Mouse (Mus musculus) liver, embryonic 11.5 days (tissue): ENCODE data around the gene Cisd3. TPM values are rescaled to one million over a fixed set of nuclear protein-coding genes. Genes with fewer than 3 reads are reported as not detected.
A peak's percentile ranks its signal among the peaks of the same experiment; 100 is the strongest.
"Not testable (repeated sequence)": the region's sequence is repeated elsewhere in the genome, so short reads cannot be mapped to it uniquely, and the experiment has no call there.

Source experiments
- ATAC-seq: fragments of 200-750 bp; cut with Nextera tagmentation; replicated peaks from 2 replicates; pipeline ENCODE4 v1.8.0; 2017; ENCODE audit warnings: moderate number of reproducible peaks, mild to moderate bottlenecking, moderate TSS enrichment, moderate library complexity; ENCODE audit not compliant: low FRiP score
- DNase-seq: peaks from one replicate; pipeline ENCODE4 v3.0.0-alpha.2; 2017; ENCODE audit warnings: low spot score
- H3K27ac ChIP-seq: fragments of 300-500 bp; sonication (generic); 2 replicates; pipeline ENCODE4 v1.5.1; 2014; ENCODE audit warnings: mild to moderate bottlenecking, low read depth, low read length, control low read depth
- H3K27me3 ChIP-seq: fragments of 300-500 bp; sonication (generic); replicated peaks from 2 replicates; pipeline ENCODE4 v1.6.1; 2014; ENCODE audit warnings: low read length, mixed read lengths; ENCODE audit not compliant: control insufficient read depth, insufficient read depth
- H3K36me3 ChIP-seq: fragments of 300-500 bp; sonication (generic); 2 replicates; pipeline ENCODE4 v1.6.1; 2014; ENCODE audit warnings: mild to moderate bottlenecking, low read length, moderate library complexity, mixed read lengths; ENCODE audit not compliant: control insufficient read depth, insufficient read depth
- H3K4me1 ChIP-seq: fragments of 300-500 bp; sonication (generic); replicated peaks from 2 replicates; pipeline ENCODE4 v1.6.1; 2014; ENCODE audit warnings: low read length, mixed read lengths; ENCODE audit not compliant: control insufficient read depth, insufficient read depth
- H3K4me2 ChIP-seq: fragments of 300-500 bp; sonication (generic); 2 replicates; pipeline ENCODE4 v1.6.1; 2014; ENCODE audit warnings: mild to moderate bottlenecking, control low read depth, moderate library complexity
- H3K4me3 ChIP-seq: fragments of 300-500 bp; sonication (generic); 2 replicates; pipeline ENCODE4 v1.5.1; 2014; ENCODE audit warnings: low read depth, low read length, control low read depth
- H3K9ac ChIP-seq: fragments of 300-500 bp; sonication (generic); 2 replicates; pipeline ENCODE4 v1.6.1; 2014; ENCODE audit warnings: low read depth, low read length, control low read depth
- H3K9me3 ChIP-seq: fragments of 300-500 bp; sonication (generic); 2 replicates; pipeline ENCODE4 v1.6.1; 2016; ENCODE audit warnings: low read length, inconsistent platforms, mixed read lengths; ENCODE audit not compliant: control insufficient read depth
- WGBS: fragments of 180-500 bp; shearing (Covaris S2); extraction: QIAGEN DNeasy Blood & Tissue Kit; methylation state at CpG from one replicate; pipeline ENCODE4 v1.1.7; 2014; 5-methylcytosine and 5-hydroxymethylcytosine counted together
- polyA plus RNA-seq: library from polyadenylated mRNA; unstranded; fragments of >200 nt; fragmentation: Nextera tagmentation; extraction: Ambion mirVana; gene quantifications from 2 replicates; pipeline ENCODE4 v1.2.1, GENCODE M21; 2014

The Cisd3 gene
- polyA plus RNA-seq, 1 experiment from 2014 or later = 21.9 TPM

GRCm38 (mm10) chr11:97718281-97718860 lies 32.7 kb downstream of the Cisd3 start:
- Histone ChIP-seq H3K4me3 (no peak overlapping the region), H3K9ac (no peak overlapping the region), H3K4me2 (no peak overlapping the region), H3K9me3 (no peaks in the 10 kb centered on the region; the same call in 1 of the 2 replicates), H3K27ac (no peak overlapping the region), H3K27me3 (no peaks in the 10 kb centered on the region), H3K36me3 (peaks cover 49% of the 10 kb centered on the region), H3K4me1 (0 out of 2 replicates have a peak, but pooled peaks cover 2% of the 10 kb centered on the region)
- DNase-seq (no peak), ATAC-seq (no peak)
- 63% methylated on average over 15 of the region's 15 CpGs for WGBS

DNA sequence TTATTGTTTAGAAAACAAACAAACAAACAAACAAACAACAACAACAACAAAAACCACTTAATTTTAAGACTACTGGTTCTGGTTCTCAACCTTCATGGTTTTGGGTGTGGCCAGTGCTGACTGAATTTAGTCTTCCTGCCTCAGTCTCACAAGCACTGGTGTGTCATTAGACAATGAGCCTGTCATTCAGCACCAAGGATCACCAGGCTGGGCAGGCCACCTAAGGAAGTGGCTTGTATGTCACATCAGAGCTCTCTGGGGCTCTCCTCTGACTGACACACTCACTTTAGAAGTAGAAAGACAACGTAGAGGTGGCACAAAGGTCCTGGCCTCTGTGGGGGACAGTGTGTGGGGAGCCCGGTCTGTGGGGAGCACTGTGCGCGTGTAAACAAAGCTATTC lies 33.4 kb downstream of the Cisd3 start:
- no peak for DNase-seq
- no peak overlapping the region for H3K9ac ChIP-seq

GRCm38 (mm10) chr11:97721338-97721737 lies 35.7 kb downstream of the Cisd3 start:
- Histone ChIP-seq H3K4me2 (no peak overlapping the region), H3K9ac (no peak overlapping the region), H3K9me3 (no peaks in the 10 kb centered on the region; the same call in 1 of the 2 replicates), H3K27ac (no peak overlapping the region), H3K36me3 (peaks cover 62% of the 10 kb centered on the region), H3K27me3 (no peaks in the 10 kb centered on the region), H3K4me3 (no peak overlapping the region), H3K4me1 (0 out of 2 replicates have a peak, but pooled peaks cover 2% of the 10 kb centered on the region)
- ATAC-seq = no peak
- DNase-seq = no peak
- 92% methylated on average over 4 of the region's 4 CpGs for WGBS

More for the DNA sequence above, 33.4 kb downstream of the Cisd3 start:
- H3K4me3 ChIP-seq = no peak overlapping the region
- no peak for ATAC-seq
- no peak overlapping the region for H3K27ac ChIP-seq
- 85% methylated on average over 4 of the region's 4 CpGs for WGBS
- no peaks in the 10 kb centered on the region for H3K27me3 ChIP-seq
- 0 out of 2 replicates have a peak, but pooled peaks cover 2% of the 10 kb centered on the region for H3K4me1 ChIP-seq
- no peaks in the 10 kb centered on the region; the same call in 1 of the 2 replicates for H3K9me3 ChIP-seq
- no peak overlapping the region for H3K4me2 ChIP-seq
- H3K36me3 ChIP-seq = peaks cover 51% of the 10 kb centered on the region

DNA sequence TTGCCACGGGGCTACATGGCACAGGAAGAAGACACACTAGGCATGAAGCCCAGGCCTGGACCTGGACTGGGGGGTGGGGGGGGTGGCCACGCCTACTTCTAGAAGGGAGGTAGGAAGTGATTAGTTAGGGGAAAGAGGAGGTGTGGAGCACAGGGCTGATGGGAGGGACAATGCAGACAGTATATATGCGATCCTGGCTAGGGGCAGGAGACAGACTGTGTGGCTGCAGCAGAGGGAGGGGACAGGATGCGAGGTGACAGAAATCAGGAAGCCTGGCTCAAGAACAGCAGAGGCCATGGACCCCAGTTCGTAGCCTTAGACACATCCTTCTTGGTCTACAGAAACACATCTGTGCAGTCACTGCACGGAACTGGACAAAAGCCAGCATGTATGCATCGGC lies 38.1 kb downstream of the Cisd3 start:
- no peak for DNase-seq
- no peaks in the 10 kb centered on the region for H3K27me3 ChIP-seq
- H3K36me3 ChIP-seq = peaks cover 65% of the 10 kb centered on the region
- ATAC-seq = no peak
- H3K4me3 ChIP-seq = no peak overlapping the region
- no peak overlapping the region for H3K9ac ChIP-seq
- WGBS = 60% methylated on average over 7 of the region's 7 CpGs
- no peak overlapping the region for H3K4me2 ChIP-seq
- 0 out of 2 replicates have a peak, but pooled peaks cover 2% of the 10 kb centered on the region for H3K4me1 ChIP-seq
- H3K9me3 ChIP-seq = no peaks in the 10 kb centered on the region; the same call in 1 of the 2 replicates
- H3K27ac ChIP-seq = no peak overlapping the region

- Histone ChIP-seq H3K4me1 (peaks cover 6% of the 10 kb centered on the region; the same call in 1 of the 2 replicates), H3K4me3 (no peak overlapping the region), H3K4me2 (no peak overlapping the region), H3K9ac (no peak overlapping the region), H3K36me3 (peaks cover 35% of the 10 kb centered on the region), H3K9me3 (no peaks in the 10 kb centered on the region), H3K27ac (0 out of 2 replicates have a peak overlapping the region, but pooled peaks have one; percentile 46), H3K27me3 (no peaks in the 10 kb centered on the region)
- DNase-seq (no peak), ATAC-seq (no peak)
- WGBS = 62% methylated on average over 7 of the region's 7 CpGs
Observed at GRCm38 (mm10) chr11:97728311-97728710, 42.7 kb downstream of the Cisd3 start.

DNA sequence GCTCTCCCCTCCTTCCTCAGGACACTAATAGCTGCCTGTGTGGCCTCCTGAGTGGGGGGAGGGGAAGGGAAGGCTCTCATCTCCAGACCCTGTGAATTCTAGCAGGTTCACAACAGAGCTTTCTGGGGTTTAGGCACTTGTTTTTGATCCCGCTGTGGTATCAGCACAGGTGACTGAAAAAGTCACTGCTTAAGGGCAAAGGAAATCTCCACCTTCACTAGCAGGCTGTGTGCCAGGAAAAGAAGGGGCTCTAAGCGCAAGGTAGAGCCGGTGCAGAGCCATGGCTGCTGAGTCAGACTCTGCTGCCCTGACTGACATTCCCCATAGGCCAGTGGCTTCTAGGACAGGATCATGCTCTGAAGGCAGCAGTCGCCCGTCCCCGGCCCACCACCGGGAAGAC lies 43.1 kb downstream of the Cisd3 start:
- Histone ChIP-seq H3K27me3 (no peaks in the 10 kb centered on the region), H3K4me2 (no peak overlapping the region), H3K4me3 (no peak overlapping the region), H3K9ac (no peak overlapping the region), H3K4me1 (peaks cover 8% of the 10 kb centered on the region; the same call in 1 of the 2 replicates), H3K36me3 (peaks cover 30% of the 10 kb centered on the region), H3K9me3 (no peaks in the 10 kb centered on the region), H3K27ac (0 out of 2 replicates have a peak overlapping the region, but pooled peaks have one; percentile 46)
- DNase-seq = no peak
- no peak for ATAC-seq
- 68% methylated on average over 7 of the region's 7 CpGs for WGBS

DNA sequence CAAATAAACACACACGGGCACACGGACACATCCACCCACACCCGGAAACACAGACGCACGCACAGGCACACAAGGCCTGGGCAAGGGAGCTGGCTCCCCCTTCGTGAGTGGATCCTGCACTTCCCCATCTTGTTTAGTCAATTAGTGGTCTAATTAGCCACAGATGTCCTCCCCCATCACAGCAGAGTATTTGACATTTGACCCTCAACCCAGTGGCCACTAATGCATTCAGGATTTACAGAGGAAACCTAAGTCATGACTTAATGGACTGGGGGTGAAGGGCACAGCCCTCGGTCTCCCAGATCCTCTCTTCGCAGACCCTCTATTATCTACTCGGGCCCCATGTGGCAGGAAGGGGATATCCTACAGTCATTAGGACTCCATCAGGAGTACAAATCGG lies 48.1 kb downstream of the Cisd3 start:
- Histone ChIP-seq H3K27me3 (no peaks in the 10 kb centered on the region), H3K9me3 (no peaks in the 10 kb centered on the region), H3K4me1 (peaks cover 8% of the 10 kb centered on the region; the same call in 1 of the 2 replicates), H3K27ac (0 out of 2 replicates have a peak overlapping the region, but pooled peaks have one; percentile 1), H3K9ac (no peak overlapping the region), H3K36me3 (peaks cover 8% of the 10 kb centered on the region; the same call in 1 of the 2 replicates), H3K4me3 (no peak overlapping the region), H3K4me2 (no peak overlapping the region)
- ATAC-seq (no peak), DNase-seq (no peak)
- WGBS = 43% methylated on average over 10 of the region's 10 CpGs

- not testable (repeated sequence) for DNase-seq, H3K4me3 ChIP-seq, H3K27me3 ChIP-seq, H3K4me1 ChIP-seq, H3K9ac ChIP-seq, ATAC-seq, H3K27ac ChIP-seq, H3K36me3 ChIP-seq, H3K4me2 ChIP-seq, H3K9me3 ChIP-seq
- 74% methylated on average over 5 of the region's 5 CpGs for WGBS
Observed at GRCm38 (mm10) chr11:97734810-97735209, 49.2 kb downstream of the Cisd3 start.

- H3K36me3 ChIP-seq = peaks cover 2% of the 10 kb centered on the region; the same call in 1 of the 2 replicates
- 79% methylated on average over 5 of the region's 5 CpGs for WGBS
- no peak overlapping the region for H3K4me3 ChIP-seq
- no peak overlapping the region for H3K4me2 ChIP-seq
- H3K4me1 ChIP-seq = 0 out of 2 replicates have a peak, but pooled peaks cover 2% of the 10 kb centered on the region
- H3K9ac ChIP-seq = no peak overlapping the region
- ATAC-seq (no peak), DNase-seq (no peak)
- H3K27ac ChIP-seq = no peak overlapping the region
- no peaks in the 10 kb centered on the region for H3K27me3 ChIP-seq
- H3K9me3 ChIP-seq = no peaks in the 10 kb centered on the region
Observed at GRCm38 (mm10) chr11:97736645-97737044, 51.0 kb downstream of the Cisd3 start.
